Mouse (Mus musculus): ENCODE results near the gene Plxnb1.
"Not testable (repeated sequence)": the region's sequence is repeated elsewhere in the genome, so short reads cannot be mapped to it uniquely, and the experiment has no call there.

Gene Plxnb1

DNA sequence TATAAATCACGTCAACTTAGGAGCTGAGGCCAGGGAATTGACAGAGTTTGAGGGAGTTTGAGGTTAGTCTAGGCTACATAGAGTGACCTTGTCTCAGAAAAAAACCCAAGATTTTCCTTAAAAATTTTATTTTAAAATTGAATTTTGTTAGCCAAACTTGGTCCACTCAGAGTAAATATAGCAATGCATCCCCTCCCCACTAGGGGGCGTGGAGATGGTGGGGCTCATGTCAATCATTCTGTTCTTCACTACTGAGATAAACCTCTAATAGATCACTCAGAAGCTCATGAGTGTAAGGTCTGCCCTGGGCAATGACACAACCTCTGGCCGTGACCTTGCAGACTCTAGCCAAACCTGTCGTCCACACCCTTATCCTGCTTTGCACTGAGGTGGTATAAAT, 45.2 kb downstream of the Plxnb1 start:
- DNase-seq (ENCODE audit: low read depth, low spot score), result not testable (repeated sequence)

DNA sequence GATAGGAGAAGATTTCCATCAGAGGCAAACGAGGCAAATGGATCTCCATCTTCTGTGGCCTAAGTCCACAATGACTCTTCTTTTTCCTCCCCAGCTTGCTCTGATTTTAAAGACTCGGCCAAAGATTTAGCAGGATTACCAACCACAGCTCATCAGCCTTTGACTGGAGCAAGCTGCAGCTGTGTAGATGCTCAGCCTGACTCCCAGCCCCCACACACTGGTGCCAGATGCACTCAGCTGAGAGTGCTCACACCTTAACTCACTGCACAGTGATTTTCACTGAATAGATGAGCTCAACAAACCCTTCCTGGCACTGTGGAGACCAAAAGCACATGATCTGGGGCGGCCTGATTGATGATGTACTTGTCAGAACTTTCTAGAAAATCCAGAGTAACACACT, 66.8 kb downstream of the Plxnb1 start, which contains the start of gene Fbxw21:
TSS of gene Fbxw21 (minus strand) at position 101 of the 400 bp plus-strand sequence.
- DNase-seq (ENCODE audit: low read depth, low spot score), result no peak

DNA sequence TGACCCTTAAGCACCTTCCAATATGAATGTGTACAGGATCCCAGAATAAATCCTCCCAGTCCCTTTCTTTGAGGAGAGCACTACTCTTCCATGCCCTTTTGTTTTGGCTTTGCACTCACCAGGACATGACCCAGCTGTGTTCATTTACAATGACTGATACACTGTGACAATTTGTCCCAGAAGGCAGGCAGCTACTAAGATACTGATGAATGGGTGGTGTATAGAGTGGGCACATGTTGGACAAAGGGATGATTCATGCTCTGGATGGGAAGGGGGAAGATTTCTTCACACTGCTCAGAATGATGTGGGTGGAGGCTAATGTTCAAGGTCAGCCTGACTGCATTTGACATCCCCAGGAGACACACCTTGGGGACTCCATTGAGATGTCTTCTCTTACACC, 72.1 kb downstream of the Plxnb1 start:
- DNase-seq (ENCODE audit: low read depth, low spot score), result no peak
